Comparison of ENCODE assay signal across 20 mouse cellular contexts in genomic region chr11:52648849-52649400, GRCm38 (mm10).
DNase-seq lines count a peak whose midpoint lies in the region; ATAC-seq and TF ChIP-seq lines count a peak whose summit lies in the region.
"Had no signal": no experiment of that assay in that cellular context is flagged by ENCODE, and none has a peak within 500 bp of the region (broad histone marks: within the 10 kb centered on the region; RNA-seq: fewer than 3 reads in every experiment).

No protein-coding gene starts in this region.

- H3K4me3 ChIP-seq in hindbrain, embryonic 10.5 days = no peak overlapping the region
- no peak overlapping the region for H3K4me3 ChIP-seq in hindbrain, postnatal 0 days (ENCODE audit: low read length)
- no peak overlapping the region for H3K4me3 ChIP-seq in liver, embryonic 12.5 days
- H3K4me3 ChIP-seq: kidney, embryonic 15.5 days; limb, embryonic 12.5 days; neural tube, embryonic 12.5 days had no signal

- H3K27ac ChIP-seq in hindbrain, embryonic 10.5 days = peak overlapping the region; percentile 68
- no peak overlapping the region for H3K27ac ChIP-seq in hindbrain, postnatal 0 days
- no peak overlapping the region for H3K27ac ChIP-seq in liver, embryonic 12.5 days
- H3K27ac ChIP-seq: limb, embryonic 12.5 days; neural tube, embryonic 12.5 days had no signal

- H3K4me2 ChIP-seq in hindbrain, postnatal 0 days (ENCODE audit: low read depth, low read length) = no peak overlapping the region
- H3K4me2 ChIP-seq in liver, embryonic 12.5 days = no peak overlapping the region
- H3K4me2 ChIP-seq: limb, embryonic 12.5 days; neural tube, embryonic 12.5 days had no signal

- no peak for TF ChIP-seq CTCF in hindbrain, postnatal 0 days (IDR thresholded peaks at IDR 0.05; ENCODE audit: low read depth)

- H3K27me3 ChIP-seq in hindbrain, embryonic 10.5 days (ENCODE audit: insufficient read depth, poor library complexity, severe bottlenecking) = peaks cover 4% of the 10 kb centered on the region; the same call in 1 of the 2 replicates
- H3K27me3 ChIP-seq in hindbrain, postnatal 0 days (ENCODE audit: insufficient read depth, low read length) = no peaks in the 10 kb centered on the region
- no peaks in the 10 kb centered on the region; the same call in 1 of the 2 replicates for H3K27me3 ChIP-seq in liver, embryonic 12.5 days (replicated peaks)
- H3K27me3 ChIP-seq: neural tube, embryonic 12.5 days; Patski had no signal

- no peak for ATAC-seq in hindbrain, postnatal 0 days
- ATAC-seq in liver, embryonic 12.5 days = no peak
- ATAC-seq: inflammation-experienced regulatory T-cells, adult 6 months; Patski had no signal

- H3K4me1 ChIP-seq in hindbrain, embryonic 10.5 days (replicated peaks) = peaks cover 36% of the 10 kb centered on the region
- 0 out of 2 replicates have a peak, but pooled peaks cover 6% of the 10 kb centered on the region for H3K4me1 ChIP-seq in hindbrain, postnatal 0 days (ENCODE audit: insufficient read depth, low read length)
- no peaks in the 10 kb centered on the region for H3K4me1 ChIP-seq in liver, embryonic 12.5 days

- no peaks in the 10 kb centered on the region for H3K9me3 ChIP-seq in hindbrain, embryonic 10.5 days
- H3K9me3 ChIP-seq in hindbrain, postnatal 0 days (ENCODE audit: low read length) = no peaks in the 10 kb centered on the region
- no peaks in the 10 kb centered on the region for H3K9me3 ChIP-seq in liver, embryonic 12.5 days (replicated peaks)
- H3K9me3 ChIP-seq: kidney, embryonic 15.5 days; limb, embryonic 12.5 days; neural tube, embryonic 12.5 days had no signal

- no peak overlapping the region for H3K9ac ChIP-seq in hindbrain, postnatal 0 days (replicated peaks; ENCODE audit: low read length)
- H3K9ac ChIP-seq in liver, embryonic 12.5 days = no peak overlapping the region
- H3K9ac ChIP-seq: kidney, embryonic 15.5 days; limb, embryonic 12.5 days; neural tube, embryonic 12.5 days had no signal

- no peak for DNase-seq in hindbrain, embryonic 10.5 days (ENCODE audit: low spot score)
- no peak for DNase-seq in hindbrain, postnatal 0 days (ENCODE audit: low spot score)
- peak; percentile 14 for DNase-seq in 416B (ENCODE audit: low read depth)
- peak; percentile 23 for DNase-seq in adrenal gland, postnatal 14 days
- peak; percentile 34 to 69 for DNase-seq in left cerebral cortex, adult 8-10 months (ENCODE audit: low spot score in 2 of 2)
- no peak for DNase-seq in lung, postnatal 25 days (ENCODE audit: low spot score)
- no peak for DNase-seq in thymus, postnatal 25 days
- DNase-seq: cerebellum, adult 8-10 months; heart, adult 18-20 months; heart, postnatal 4 days; lung, postnatal 4 days; midbrain, embryonic 14.5 days; retina, postnatal 1 day; thymus, adult 18-20 months had no signal

- 80% methylated on average over 8 of the region's 8 CpGs for WGBS in hindbrain, embryonic 10.5 days
- 80% methylated on average over 8 of the region's 8 CpGs for WGBS in hindbrain, postnatal 0 days
- 47% methylated on average over 8 of the region's 8 CpGs for WGBS in liver, embryonic 12.5 days (ENCODE audit: insufficient replicate concordance)

- no peaks in the 10 kb centered on the region for H3K36me3 ChIP-seq in hindbrain, embryonic 10.5 days
- H3K36me3 ChIP-seq in hindbrain, postnatal 0 days (ENCODE audit: insufficient read depth, low read length) = no peaks in the 10 kb centered on the region
- no peaks in the 10 kb centered on the region for H3K36me3 ChIP-seq in liver, embryonic 12.5 days
- H3K36me3 ChIP-seq: kidney, embryonic 15.5 days; limb, embryonic 12.5 days; neural tube, embryonic 12.5 days had no signal

Comparison
In these comparisons a context has a peak if more than half of its experiments do, and no peak if none do; other contexts are left out.
1. DNase-seq: peak in 416B (single experiment), adrenal gland, postnatal 14 days (single experiment) and left cerebral cortex, adult 8-10 months (2 of 2); none in hindbrain, embryonic 10.5 days (single experiment), hindbrain, postnatal 0 days (single experiment), lung, postnatal 25 days (single experiment) and thymus, postnatal 25 days (single experiment).